Mouse (Mus musculus) adrenal gland, adult 8-10 months (tissue): Measurements from ENCODE around the gene Skp1a. TPM values are rescaled to one million over a fixed set of nuclear protein-coding genes. Genes with fewer than 3 reads are reported as not detected.
"Not testable (repeated sequence)": the region's sequence is repeated elsewhere in the genome, so short reads cannot be mapped to it uniquely, and the experiment has no call there.

ENCODE experiments used
- DNase-seq: peaks from one replicate; pipeline ENCODE4 v3.0.0; 2022
- total RNA-seq, 4 experiments: library from RNA; stranded (reverse); gene quantifications; 2 replicates each; pipeline ENCODE4 v1.2.4; 2022

Gene Skp1a
- total RNA-seq, result 100 to 1,000 TPM; 463 to 561 (median 519) TPM

DNA sequence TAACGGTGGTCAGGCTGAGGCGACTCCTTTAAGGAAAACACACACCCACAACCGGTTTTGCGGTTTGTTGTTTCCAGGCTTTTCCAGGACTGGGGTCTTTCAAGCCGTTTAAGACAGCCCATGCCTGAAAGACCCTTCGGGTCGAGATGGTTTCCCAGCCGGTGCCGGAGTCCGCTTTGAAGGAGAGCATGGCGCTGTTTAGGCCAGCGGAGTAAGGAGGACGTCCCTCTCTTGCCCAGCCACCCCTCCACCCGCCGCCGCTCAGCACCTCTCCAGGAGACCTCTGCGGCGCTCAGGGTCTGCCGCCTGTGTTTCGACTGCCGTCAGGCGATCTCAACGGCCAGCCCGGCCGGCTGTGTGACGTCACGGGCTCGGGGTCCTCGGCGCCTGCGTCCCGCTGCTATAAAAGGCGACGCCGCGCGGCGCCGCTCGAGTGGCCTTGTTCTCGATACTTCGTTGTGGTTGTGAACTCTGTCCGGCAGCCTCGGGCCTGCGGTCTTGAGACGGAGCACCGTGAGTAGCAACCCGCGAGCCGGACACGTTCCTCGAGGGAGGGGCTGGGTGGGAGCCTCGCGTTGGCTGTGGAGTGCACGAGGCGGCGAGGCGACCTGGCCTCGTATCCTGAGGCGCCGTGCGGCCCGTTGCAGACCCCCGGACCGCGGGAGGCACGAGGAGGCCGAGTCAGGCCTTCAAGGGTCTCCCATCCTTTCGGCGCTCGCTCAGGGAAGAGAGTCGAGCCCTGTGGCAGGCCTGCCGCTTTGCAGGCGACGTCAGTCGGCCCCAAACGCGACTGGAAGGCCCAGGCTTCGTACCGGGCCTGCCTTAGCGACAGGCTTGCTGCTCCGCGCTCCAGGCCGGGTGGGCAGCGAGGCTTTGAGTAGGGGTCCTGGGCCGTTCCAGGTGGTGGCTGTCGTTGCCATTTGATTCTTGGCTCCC lies at the start of gene Skp1a:
Skp1a (plus strand) TSS at position 390 of the 936 bp plus-strand sequence.
- peak; percentile 84 for DNase-seq

DNA sequence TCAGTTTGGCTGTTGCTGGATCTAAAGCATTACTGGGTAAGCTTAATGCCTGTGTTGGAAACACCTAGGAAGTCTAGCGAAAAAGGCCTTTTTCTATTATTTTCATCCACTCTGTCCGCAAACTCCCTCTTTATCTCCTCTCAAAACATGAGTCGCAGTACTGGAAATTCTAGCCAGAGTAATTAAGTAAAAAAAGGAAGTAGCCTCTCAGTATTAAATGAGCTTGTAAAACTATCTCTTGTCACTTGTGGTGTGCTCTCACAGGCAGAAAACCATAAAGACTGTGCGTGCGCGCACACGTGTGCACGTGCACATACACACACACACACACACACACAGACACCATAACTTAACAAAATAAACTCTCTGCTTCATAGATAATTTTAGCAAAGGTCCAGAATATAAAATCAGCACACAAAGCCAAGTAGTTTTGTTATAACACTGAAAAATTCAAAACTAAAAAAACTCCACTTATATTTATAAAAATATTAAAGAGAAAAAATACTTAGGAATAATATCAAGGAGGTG lies 35.2 kb upstream of the Skp1a start:
- not testable (repeated sequence) for DNase-seq

- DNase-seq, result no peak
Observed at GRCm38 (mm10) chr11:52213887-52214286, 17.9 kb upstream of the Skp1a start, which contains the start of gene Olfr1371. TSS of gene Olfr1371 (minus strand) at chr11:52213987.

DNA sequence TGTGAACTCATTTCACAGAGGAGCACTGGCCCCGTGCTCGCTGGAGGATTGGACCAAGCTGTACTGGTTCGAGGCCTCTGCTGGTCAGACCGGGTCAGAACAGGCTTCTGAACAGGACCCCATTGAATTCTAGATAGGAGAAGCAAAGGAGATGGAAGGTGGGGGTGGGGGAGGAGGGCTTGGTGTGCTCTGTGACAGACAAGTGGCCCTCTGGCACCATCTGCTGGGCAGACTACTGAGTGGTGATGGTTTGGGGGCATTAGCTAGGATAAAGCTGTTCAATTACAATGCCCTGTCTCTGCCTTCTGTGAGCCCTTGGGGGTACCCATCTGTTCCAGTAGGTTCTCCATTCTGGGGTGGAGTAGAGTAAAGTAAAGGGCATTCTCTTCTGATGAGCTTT lies 11.5 kb upstream of the Skp1a start:
- no peak for DNase-seq

DNA sequence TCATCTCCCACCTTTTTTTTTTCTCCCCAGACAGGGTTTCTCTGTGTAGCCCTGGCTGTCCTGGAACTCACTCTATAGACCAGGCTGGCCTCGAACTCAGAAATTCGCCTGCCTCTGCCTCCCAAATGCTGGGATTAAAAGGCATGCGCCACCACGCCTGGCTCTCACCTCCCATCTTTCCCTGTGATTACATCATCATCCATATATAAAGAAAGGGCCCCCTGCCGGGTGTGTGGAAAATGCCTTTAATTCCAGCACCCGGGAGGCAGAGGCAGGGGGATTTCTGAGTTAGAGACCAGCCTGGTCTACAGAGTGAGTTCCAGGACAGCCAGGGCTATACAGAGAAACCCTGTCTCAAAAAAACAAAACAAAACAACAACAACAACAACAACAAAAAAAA lies 9.9 kb upstream of the Skp1a start:
- not testable (repeated sequence) for DNase-seq

DNA sequence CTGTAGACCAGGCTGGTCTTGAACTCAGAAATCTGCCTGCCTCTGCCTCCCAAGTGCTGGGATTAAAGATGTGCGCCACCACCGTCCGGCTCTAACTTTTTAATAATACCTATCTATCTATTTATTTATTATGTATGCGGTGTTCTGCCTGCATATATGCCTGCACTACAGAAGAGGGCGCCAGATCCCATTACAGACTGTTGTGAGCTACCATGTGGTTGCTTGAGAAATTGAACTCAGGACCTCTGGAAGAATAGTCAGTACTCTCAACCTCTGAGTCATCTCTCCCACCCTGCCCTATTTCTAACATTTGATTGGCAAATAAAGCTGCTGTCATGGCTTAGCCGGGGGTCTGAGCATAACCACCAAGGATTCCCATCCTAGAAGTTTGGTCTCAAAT lies 8.9 kb upstream of the Skp1a start:
- no peak for DNase-seq

DNA sequence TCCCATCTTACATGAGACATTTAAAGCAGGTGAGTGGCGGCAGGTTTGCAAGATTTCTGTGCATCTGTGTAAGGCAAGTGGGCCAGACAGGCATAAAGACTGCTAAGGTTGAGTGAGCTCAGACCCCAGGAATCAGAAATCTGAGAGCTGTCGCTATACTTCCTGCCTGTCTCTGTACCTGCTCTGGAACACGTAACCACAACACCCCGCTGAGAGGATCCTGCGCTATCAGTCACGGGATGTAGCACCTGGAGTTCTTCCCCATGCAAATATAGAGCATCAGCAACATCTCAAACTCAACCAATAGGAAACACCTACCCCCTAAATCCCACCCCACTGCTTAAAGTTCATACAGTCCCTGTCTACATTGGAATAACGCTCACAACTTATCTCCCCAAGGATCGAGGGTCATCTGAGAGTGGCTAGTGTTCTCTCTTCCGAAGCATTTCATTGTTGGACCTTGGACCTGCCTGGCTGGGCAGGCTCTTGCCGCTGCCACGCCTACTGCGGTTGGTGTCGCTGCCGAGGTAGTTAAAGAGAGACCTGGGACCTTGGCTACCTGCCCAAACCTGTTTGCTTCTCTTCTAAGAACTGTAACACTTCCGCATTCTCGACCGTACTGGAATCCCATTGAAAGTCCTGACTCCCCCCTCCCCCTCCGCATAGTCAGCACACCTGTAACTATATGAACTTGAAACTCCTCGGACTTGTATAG lies 7.7 kb upstream of the Skp1a start:
- DNase-seq, result no peak

- DNase-seq, result no peak
Observed at GRCm38 (mm10) chr11:52225986-52226599, 5.7 kb upstream of the Skp1a start.

- no peak for DNase-seq
Observed at GRCm38 (mm10) chr11:52227053-52227452, 4.7 kb upstream of the Skp1a start.

DNA sequence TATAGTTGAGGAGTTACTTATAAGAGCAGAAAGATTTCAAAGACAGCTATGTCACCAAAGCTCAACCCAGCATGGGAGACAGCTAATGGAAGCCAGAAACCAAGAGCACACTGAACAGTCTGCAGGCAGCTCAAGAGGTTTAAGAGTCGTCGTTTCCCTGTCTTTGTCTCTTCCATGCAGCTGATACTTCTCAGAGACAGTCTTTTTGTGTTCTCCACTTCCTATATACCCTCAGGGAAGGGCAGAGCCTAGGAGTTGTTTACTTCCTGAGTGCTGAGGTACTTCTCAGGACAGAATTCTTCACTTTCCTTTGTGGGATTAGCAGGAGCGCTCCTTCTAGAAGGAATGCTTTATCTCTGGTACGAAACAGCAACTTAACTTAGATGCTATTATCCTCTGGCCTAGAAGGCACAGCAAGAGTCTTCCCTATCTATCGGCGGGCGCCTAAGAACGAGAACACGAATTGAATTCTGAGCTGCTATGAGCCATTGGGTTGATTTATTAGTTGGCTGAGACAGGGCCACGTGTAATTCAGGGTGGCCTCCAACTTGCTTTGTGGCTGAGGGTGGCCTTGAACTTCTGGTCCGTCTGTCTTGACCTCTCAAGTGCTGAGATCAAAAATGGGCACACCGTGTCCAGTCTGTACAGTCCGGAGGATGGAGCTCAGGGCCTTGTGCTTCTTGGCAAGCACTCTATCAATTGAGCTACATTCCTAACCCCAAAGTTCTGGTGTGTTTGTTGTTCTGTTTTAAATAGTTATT lies 4.1 kb upstream of the Skp1a start:
- DNase-seq, result peak; percentile 79

DNA sequence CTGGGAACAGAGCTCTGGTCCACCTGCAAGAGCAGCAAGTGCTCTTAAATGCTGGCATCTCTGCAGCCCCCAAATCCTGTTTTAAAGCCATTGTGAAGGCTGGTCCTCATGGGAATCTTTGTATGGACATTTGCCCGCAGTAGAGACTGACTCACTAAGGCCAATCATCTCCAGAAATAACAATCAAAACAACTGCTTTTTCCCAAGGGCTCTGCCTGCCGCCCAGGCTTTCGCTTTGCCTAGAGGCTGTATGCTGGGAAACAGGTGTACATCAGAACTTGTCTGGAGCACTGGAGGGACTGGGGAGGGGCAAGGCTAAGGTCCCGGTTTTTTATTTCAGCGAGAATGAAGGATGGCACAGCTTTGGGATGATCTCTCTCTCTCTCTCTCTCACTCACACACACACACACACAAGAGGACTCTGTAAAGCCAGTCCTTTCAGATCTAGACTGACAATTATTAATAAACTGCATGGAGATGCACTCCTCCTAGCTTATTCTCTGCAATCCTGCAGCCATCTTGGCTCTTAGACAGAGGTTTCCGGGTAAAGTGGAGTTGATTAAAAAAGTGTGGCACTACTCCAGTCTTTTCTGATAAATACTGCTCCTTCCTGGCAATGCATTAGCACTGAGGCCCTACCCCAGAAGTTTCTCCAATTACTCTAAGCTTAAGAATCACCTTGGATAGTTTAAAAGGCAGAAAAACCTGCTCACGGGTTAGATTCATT lies 2.9 kb upstream of the Skp1a start:
- DNase-seq, result no peak

GRCm38 (mm10) chr11:52230694-52231093 lies 1.1 kb upstream of the Skp1a start:
- DNase-seq, result no peak

GRCm38 (mm10) chr11:52233043-52233653 lies 1.4 kb downstream of the Skp1a start:
- no peak for DNase-seq

- no peak for DNase-seq
Observed at GRCm38 (mm10) chr11:52233906-52234305, 2.1 kb downstream of the Skp1a start.

DNA sequence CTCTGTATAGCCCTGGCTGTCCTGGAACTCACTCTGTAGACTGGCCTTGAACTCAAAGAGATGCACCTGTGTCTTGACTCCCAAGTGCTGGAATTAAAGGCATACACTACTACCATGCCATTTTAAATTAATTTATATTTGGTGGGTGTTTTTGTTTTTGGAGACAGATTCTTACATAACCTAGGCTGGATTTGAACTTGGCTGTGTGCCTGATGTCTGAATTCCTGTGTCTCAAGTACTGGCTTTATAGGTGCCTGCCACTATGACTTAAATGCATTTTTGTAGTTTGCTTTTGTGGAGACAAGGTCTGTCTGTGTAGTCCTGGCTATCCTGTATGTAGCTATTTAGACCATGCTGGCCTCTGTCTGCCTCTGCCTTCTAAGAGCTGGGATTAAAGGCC lies 2.7 kb downstream of the Skp1a start:
- DNase-seq, result no peak

DNA sequence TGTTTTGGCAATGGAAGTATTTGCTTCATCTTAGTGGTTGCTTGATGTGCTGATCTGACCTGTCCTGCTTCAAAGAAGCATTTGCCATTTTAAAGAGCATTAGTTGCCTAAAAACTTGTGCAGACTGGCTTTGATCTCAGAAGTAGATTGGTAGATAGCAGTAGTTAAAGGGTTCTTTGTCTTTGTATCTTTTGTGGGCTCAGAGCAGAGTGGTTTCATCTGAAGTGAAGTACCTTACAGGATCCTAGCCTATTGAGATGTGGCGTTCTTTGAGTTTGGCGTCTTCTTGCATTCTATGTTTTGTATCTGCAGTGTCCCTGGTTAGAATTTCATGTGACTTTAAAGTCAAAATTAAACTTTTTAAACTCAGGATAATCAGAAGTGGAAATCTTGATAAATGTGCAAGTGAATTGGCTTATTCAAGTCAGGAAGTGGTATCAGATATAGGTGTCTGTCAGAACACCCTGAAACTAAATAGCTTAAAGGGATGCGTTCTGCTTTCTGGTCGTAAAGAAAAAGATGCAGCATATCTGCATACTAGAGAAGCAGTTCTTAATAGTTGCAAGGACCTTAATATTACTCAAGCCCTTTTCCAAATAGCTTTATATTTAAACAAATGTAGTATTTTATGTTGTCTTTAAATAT lies 9.2 kb downstream of the Skp1a start:
- no peak for DNase-seq

DNA sequence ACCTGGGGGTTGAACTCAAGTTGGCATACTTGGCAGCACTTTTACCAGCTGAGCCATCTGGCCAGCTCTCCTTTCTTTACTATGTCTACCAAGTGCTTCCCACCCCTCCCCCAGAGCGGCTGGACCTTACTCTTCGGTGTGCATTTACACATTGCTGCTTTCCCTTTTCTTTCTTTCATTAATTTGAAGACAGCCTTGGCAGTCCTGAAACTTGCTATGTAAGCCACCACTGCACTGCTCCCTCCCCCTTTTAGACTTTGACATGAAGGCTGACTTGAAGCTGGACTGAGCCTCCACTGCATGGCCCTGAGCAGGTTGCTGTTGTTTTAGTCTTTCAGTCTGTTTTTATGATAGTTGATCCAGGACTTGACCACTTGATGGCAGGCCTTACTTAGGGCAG lies 17.7 kb downstream of the Skp1a start:
- DNase-seq, result no peak

DNA sequence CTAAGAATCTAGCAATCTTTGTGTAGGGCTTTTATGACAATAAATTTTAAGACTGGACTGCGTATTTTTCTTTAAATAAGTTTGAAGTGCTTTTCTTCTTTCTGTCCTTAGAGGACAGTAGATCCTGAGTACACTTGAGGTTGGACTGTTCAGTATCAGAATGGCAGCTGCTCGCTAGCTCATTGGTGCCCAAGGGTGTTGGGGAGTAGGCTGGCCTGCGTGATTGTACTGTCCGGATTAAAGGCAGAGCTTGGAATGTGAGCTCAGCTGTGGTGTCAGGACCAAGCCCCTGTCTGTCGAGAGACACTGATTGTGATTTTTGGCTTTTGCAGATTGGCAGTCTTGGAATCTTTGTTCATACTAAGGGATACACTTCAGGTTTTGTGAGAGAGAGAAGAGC lies 20.0 kb downstream of the Skp1a start:
- no peak for DNase-seq

DNA sequence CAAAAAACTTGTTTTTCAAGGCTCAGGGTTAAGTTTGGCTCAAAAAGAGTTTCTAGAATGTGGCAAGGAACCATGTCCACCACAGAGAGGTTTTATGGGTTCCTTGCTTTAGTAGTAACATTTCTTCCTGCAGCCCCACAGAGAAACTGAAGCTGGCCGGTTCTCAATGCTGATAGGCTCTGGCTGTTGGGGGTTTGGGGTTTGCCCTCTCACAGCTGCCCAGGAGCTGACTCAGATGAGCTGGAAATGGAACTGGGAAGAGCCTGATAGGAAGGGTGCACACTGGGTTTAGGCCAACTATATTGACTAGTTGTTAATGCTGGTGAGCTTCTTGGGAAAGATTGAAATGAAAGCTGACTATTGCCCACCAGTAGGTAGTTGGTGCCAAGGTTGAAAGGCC lies 20.9 kb downstream of the Skp1a start:
- DNase-seq, result no peak

DNA sequence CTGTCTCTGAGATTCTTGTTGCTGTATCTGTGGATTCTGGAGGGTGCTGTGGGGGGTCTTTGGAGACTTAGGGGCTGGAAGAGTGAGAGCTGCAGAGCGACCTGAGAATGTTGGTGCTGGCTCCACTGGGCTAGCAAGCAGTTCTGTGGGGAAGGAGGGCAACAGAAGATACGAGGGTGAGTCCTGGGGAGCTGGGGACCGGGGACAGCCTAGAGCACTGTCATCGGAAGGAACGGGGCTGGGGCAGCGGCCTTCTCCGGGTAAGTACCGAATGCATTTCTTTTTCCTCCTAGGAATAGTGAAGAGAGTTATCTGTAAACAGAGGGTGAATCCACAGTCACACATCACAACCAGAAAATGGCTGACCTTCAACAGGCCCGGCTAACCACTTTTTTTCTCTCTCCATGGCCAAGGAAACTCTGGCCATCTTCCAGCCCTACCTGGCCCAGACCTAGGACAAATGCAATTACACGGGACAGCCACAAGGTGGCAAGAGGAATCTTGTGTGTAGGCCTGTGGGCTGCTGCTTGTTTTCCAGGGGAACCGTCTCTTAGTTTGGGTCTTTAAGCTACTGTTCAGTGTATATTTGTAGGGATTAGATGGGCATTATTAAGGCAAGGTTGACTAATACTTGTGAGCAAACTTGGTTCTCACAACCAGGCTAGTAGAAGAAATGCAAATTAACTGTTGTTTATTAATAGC lies 22.0 kb downstream of the Skp1a start:
- peak; percentile 80 for DNase-seq
